Mouse (Mus musculus) spleen, adult 12 weeks (tissue): ENCODE data around the gene Srarp.

Experiments used
- DNase-seq: peaks from one replicate; pipeline ENCODE4 v3.0.0; 2022; ENCODE audit warnings: low spot score

Gene Srarp

DNA sequence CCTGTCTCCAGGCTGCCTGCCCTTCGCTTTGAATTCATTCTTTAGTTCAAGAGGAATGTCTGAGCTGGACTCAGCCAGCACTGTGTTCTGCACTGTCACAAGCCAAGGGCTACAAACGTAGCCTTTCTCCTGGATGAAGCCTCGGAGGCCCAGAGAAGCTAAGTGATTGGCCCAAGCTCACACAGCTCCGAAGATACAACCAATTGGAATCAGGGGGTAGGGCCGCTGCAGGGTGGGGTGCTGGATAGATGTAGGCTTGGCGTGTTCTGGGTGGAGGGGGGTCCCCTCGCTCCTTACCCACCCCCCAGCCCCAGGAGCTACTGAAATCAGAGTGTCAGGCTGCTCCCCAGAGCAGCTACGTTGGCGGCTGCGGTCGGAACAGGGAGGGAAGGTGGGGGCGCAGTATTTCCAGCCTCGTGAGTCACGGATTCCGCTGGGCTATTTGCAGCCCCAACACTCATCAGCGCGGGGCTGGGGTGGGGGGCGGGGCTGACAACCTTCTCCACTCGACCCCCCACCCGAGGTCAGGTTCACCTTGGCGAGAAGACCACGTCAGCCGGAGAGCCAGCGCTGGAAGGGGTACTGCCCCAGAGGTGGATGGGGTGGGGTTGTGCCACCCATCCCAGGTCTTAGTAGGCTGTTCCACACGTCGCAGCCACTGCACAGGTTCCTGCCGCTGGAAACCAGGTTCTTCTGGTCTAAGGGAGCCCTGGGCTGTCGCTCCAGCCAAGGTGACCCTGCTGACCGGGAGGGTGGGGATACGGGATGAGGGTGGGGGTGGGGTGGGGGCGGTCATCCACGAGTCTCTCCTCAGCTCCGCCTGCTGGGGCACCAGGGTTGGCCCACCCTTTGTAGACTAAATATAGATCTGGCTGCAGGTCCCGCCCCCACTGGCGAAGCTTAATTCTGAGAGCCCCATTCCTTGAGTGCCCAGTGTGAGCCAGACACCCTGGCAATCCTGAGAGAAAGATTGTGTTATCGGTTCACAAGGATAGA, 10.1 kb downstream of the Srarp start:
- peak; percentile 48 for DNase-seq

DNA sequence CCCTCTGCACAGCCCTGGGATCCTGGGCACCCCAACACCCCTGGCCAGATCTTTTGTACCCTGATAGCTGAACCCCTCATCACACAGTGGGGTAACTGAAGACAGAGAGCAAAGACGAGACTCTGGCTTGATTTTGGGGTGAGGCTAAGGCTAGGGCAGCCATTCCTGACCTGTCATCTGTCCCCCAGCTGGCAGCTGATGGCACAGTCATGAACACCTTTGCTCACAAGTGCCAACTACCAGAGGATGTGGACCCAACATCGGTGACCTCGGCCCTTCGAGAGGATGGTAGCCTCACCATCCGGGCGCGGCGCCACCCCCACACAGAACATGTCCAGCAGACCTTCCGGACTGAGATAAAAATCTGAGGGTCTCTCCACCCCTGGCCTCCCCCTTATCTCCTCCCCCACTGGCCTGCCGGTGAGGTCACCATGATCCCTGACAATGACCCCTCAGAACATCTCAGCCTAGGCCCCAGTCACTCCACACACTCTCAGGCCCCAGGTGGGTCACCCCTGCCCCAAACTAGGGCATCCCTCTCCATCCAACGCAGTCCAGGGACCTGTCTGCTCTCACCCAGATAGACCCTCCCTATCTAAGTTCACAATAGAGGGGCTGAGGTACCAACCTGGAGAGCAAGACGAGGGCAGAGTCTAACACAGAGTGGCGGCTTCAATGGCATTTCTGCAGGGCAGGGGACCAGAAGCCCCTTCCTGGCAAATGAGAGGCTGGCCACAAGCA, 12.0 kb downstream of the Srarp start:
- DNase-seq: no peak

DNA sequence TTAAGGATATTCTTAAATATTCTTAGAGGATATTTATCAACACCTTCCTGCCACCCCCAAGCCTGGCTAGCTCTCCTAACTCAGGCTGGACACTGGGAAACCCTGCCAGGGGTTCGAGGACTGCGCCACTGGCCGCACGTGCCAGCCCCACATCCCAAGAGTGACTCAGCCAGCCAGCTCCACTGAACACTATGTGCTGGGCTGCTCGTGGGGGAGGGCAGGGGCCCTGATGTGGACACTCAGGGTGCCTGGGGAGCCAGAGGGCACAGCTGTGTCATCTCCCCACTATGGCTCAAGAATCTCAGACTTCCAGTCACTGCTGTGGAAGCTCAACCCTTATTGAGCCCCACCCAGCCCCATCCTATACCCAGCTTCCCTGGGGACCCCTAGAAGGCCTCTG, 12.6 kb downstream of the Srarp start:
- DNase-seq: no peak

DNA sequence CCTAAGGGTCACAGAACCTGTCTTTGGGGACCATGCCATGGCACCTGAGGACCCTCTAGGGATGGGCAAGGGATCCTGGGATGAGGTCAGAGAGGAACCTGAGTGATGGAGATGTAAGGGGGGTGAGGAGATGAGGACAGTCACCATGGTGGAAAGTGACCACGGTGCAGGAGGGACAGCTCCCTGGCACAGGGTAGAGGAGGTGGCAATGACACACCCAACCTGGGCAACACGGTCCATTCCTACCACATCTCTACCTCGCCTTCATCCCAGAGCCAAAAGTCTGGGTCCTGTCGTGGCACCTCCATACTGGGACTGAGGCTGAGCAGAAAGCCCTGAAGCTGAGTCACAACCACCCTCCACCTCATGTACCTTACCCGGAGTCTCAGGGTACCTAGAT, 13.1 kb downstream of the Srarp start:
- DNase-seq: no peak

DNA sequence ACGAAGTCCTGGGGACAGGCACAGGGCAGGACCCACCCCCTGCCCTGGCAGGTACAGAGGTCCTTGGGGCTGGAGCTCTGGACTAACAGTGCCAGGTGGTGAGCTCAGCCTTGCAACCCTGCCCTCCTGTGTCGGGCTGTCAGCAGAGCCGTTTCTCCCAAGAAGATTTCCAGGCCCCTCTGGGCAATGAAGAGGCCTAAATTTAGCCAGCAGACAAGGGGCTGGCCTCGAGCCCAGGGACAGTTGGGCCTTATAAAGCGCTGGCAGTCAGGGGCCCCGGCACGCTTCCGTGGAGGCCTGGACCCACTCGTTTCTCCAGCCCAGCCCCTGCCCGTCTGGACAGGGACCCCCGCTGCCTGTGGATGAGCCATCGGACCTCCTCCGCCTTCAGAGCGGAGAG, 14.5 kb downstream of the Srarp start:
- DNase-seq: no peak

DNA sequence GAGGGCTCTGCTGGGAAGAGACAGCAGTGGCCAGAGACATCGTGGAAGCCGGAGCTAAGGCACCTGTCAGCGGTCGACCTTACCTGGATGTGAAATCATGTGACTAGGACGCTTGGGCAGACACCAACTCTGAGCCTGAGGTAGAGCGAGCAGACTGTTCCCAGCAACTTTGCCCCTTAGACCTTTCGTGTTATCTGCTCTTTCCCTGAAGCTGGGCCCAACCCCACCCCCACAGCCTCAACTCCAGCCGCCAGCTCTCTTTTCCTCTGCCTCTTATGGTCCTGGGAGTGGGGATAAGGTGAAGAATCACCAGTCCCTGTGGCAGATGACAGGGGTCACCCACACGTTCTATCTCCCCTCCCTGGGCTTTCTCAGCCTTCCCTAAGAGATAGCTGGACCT, 15.0 kb downstream of the Srarp start:
- DNase-seq: no peak

DNA sequence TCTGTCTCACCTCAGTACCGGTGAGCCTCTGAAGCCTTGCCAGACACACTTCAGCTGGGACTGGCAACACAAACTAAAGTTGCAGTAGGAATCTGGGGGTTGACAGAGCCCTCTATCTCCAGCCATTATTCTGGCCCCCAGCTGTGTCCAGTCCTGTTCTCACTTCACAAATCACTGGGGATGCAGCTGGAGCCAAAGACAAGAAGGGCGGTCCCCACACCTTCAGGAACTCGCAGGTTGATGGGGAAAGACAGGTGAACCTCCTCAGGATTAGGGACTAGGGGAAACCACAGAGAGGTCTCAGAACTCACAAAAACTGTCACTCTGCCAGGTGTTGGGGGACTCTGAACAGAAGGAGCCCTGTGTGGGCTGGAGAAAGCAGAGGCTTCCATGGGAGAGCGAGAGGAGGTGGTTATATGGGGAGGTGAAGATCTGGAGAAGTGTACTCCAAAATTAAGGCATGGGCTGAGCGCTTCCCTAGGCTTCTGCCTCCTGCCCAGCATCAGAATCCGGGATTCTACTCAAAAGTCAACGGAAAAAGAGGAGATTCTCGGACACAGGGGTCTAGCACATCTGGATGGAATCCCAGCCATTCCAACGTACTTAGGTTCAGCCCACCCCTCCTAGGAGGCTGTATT, 15.6 kb downstream of the Srarp start, which contains the start of gene Hspb7:
Hspb7 (plus strand) TSS at position 588 of the 638 bp plus-strand sequence.
- no peak for DNase-seq

DNA sequence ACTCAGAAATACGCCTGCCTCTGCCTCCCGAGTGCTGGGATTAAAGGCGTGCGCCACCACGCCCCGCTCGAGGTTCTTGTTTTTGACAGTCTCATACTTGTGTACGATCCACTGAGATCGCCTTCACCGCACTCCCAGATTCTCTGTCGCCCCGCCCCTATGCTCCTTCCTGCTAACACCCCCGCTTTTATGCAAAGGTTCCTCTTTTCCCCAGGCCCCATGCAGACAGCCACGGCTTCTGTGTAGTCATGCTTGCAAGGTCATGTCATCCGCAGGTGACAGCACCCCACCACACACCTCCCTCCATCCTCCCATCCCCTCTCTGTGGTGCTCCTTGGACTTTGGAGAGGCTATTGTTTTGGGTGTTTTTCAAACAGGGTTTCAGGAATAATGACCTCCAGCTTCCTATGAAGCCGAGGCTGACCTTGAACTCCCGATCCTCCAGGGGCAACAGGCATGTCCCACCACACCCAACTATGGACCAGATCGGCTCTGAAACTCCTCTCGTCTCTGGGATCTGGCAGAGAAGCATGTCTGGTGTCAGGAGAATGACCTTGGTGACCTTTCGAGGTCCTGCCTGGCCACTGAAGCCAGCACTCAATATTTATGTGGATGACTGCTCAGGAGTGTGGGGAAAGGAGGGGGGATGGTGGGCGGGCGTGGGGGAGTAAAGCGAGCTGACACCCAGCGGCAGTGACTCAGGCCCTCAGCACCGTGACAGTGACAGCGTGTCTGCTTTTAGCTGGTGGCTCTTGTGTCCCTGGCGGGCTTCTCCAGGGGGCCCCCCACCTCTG, 16.3 kb downstream of the Srarp start:
- DNase-seq: no peak

DNA sequence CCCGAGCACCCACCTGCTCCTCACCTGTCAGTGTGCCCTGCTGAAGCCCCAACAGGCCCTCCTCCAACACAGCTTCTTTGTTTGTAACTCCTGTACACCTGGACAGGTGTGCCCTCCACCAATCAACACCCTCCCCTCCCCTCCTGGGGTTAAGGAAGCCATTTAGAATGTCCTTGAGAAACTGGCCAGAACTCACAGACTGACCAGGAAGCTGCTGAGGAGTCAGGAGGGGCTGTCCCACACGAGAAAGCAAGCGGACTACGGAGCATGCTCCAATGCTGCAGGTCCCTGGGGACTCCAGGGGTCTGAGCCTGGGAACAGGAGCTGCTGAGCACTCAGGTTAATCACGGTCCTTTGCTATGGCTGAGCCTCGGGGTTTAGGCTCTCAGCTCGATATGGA, 20.0 kb downstream of the Srarp start, which contains the start of gene Clcnkb:
Clcnkb (minus strand) TSS at position 91 of the 400 bp plus-strand sequence.
- DNase-seq: no peak

DNA sequence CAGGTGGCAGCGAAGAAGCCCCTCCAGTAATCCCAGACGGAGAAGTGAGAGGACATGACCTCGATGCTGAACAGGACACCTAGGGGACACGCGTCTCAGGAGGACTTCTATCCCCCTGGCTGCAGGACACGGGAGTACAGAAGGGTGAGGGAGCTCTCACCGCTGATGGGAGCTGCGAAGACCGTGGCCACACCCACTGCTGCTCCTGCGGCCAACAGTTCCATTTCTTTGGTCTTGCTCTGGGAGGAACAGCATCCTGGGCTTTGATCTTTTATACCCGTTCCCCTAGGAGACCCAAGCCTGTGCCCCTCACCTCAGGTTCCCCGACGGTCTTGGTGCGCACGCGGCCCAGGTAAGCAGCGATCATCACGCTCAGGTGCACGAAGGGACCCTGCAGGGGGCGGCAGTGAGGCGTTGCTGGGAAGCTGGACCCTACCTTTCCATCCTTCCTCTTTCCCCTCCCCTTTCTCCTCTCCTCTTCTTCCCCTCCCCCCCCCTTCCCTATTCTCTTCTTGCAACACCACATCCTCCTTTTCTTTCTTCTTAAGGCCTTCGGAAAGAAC, 24.4 kb downstream of the Srarp start:
- no peak for DNase-seq

DNA sequence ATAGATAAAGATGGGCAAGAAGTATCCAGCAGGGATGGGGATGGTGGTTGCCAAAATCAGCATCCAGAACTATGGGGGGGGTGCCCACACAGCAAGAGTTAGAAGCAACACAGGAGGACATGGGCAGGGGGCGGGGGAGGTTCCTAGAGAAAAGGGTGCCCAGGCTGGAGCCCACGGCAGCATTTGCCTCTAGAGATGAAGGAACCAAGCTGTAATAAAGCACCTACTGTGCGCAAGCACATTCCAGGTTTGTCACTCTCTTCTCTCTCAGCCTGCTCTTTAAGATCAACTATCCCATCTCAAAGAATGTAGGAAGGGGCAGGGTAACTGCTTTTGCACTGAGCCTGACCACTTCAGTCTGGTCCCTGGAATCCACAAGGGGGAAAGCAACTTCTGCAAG, 27.3 kb downstream of the Srarp start:
- no peak for DNase-seq

DNA sequence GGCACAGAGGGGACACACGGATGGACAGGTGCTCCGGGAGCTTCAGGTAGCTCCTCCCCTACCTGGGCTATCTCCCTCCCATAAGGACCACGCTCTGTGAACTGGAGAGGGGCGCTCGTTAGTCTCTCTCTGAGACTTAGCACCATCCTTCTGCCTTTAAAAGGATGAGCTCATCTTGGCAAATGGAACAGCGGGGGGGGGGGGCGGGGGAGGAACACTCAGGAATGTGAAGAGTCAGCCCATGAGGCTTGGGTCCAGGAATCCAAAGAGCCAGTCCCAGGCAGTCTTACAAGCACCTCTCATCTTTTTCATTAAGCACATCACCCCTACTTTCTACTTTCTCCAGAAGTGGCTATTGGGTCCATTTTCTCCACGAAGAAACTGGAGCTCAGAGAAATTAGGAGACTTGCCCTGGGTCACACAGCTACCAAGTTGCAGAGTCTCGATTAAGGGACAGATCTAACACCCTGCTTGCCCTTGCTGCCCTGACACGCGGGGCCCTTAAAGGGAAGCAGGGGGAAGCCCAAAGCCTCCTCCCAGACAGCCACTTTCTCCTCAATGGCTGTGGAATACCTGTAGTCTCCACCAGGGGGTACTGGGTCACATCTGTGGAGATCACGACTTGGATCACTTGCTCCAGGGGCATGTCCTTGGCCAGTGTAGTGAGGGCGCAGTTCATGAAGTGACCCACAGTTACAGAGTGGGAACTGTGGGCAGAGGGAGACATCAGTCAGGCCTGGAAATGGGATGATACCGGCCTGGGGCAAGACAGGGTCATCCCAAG, 29.2 kb downstream of the Srarp start:
- no peak for DNase-seq

DNA sequence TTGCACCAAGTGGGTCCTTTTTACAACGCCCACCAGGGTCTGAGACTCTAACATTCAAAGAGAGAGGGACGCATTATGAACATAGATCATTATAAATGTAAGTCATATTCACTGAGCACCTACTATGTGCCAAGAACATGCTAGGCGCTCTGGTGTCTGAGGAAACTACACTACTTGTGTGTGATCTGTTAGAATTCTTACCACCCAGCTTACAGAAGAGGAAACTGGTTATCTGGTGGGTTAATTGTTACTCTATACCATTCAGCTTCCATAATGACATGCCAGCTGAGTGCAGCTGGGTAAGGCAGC, 30.6 kb downstream of the Srarp start:
- no peak for DNase-seq

DNA sequence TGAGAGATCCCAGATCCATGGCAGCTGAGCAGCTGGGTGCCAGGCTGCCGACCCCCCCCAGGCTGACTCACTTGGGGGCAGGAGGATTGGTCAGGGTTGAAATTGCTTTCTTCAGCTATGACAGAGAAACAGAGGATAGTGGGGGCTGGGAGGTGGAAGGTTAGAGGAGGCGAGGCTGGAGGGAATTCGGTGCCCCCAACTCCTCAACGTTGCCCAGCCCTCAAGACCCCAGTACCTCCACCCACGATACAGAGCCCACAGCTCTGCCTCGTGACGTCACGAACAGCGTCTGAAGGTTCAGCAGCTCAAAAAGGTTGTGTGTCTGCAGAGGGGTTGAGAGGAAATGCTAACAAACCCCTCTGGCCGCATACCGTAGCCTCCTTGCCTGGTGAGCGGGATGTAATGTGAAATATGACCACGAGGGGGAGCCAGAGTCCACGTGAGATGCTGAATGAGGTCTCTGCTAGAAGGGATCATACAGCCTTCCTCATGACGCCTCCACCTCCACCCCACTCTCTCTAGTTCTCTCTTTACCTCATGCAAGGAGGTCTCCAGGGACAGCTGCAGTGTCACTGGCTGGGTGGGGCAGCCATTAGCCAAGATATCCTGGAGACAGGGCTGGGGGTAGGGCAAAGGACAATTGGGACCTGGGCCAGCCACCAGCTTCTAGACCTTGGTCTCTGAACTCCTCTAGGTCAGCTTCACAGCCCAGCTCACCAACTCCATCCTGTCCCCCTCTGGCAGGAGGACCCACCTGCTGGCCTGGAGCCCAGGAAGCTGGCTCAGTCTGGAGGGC, 31.2 kb downstream of the Srarp start:
- peak; percentile 69 for DNase-seq

DNA sequence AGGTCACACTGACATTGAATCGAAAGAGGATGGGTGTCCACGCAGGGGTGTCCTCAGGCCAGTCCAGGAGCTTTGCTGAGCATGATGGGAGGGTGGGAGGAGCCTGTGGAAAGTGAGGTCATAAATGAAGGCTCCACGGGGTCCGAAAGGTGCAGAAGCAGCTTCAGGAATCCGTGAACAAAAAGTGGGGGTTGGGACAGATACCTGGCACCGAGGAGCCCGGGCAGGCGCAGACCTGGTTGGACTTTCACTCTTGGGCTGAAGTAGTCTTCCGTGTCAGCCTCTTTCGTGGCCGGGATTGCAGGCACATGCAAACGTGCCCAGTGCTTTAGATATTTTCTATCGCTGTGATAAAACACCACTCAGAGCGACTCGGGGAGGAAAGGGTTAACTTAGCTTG, 35.7 kb downstream of the Srarp start:
- DNase-seq: no peak

DNA sequence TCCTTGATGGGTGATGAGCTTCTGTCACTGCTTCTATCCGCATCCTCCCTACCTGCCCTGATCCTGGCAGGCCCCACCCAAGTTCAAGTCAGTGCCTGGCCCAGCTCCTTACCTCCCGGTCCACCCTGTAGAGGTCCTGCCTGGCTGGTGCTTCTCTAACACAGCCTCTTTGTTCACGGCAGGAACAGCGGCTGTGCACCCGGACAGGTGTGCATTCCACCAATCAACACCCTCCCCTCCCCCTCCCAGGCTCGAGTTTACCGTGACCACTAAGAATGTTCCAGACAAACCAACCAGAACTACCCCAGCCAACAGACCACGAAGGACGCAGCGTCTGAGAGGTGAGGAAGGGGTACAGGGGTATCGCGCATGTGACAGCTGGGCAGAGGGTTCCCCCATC, 37.4 kb downstream of the Srarp start, which contains the start of gene Clcnka:
Clcnka (minus strand) TSS at position 180 of the 400 bp plus-strand sequence.
- DNase-seq: no peak

DNA sequence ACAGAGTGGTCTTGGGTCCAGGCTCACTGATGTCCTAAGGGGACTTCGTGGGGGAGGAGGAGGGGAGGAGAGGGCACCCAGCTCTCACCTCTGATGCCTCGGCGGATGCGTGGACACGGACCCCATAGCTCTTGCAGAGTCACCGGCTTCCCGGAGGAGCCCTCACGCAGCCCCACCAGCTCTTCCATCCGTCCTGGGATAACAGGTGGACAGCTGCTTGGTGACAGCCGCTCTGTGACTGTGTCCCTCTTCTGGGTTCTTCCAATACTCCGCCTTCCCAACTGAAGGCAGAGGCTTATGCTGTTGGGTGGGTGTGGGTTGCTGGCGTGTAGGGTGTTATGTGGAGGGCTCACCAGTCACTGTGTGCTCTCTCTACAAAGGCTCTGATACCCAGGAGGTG, 38.0 kb downstream of the Srarp start:
- no peak for DNase-seq

DNA sequence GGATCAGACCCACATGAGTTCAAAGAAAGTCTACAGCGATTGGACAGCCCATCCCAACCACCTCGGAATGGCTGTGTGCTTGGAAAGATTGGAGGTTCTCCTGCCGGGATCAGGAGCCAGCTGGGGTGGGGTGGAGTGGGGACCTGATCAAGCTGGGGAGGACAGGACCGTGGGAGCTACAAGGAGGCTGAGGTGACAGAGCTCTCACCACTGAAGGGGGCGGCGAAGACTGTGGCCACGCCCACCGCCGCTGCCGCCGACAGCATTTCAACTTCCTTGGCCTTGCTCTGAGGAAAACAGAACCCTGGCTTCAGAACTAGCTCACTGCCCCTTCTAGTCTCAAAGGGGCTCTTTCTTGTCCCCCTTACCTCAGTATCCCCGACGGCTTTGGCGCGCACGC, 41.2 kb downstream of the Srarp start:
- DNase-seq: no peak

DNA sequence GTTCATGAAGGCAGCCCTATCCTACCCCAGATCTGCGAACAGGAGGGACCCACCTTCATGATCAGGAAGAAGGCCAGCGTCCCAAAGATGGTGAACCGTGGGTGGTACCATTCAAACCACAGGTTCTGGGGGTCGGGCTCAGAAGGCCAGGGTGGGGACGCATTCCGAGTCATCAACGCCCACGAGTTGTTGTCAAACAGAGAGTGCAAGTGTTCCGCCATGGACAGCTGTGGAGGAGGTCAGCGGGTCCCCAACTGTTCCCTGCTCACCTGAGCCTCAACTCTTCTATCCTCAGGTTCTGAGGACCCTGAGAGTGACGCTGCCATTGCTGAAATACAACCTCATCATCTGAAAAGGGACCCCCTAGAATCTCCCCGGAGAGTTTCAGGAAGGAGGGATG, 44.6 kb downstream of the Srarp start:
- no peak for DNase-seq
